Mouse (Mus musculus) MEL (cell line): Measurements from ENCODE around the gene Ccdc92b.

Source experiments
- CHD2 ChIP-seq: IDR thresholded peaks from 2 replicates; pipeline ENCODE4 v1.6.1; 2011; ENCODE audit warnings: low read length, improper control_type of control experiment
- CTCF ChIP-seq, 3 experiments: IDR thresholded peaks in 2 of 3; conservative IDR thresholded peaks in 1 of 3; 2 replicates each; pipeline ENCODE4 v1.5.1; 2011 to 2012; ENCODE audit warnings: low read length in 3 of 3, low read depth in 2 of 3, mild to moderate bottlenecking in 2 of 3, improper control_type of control experiment in 1 of 3, inconsistent platforms in 1 of 3, mixed read lengths in 1 of 3, moderate library complexity in 1 of 3; ENCODE audit not compliant: control insufficient read depth in 1 of 3, insufficient read depth in 1 of 3, poor library complexity in 1 of 3, severe bottlenecking in 1 of 3
- EP300 ChIP-seq, 2 experiments: IDR thresholded peaks; 2 replicates each; pipeline ENCODE4 v1.6.1; 2011; ENCODE audit warnings: improper control_type of control experiment in 2 of 2, low read length in 2 of 2, low read depth in 1 of 2, mild to moderate bottlenecking in 1 of 2
- ETS1 ChIP-seq: IDR thresholded peaks from 2 replicates; pipeline ENCODE4 v1.6.1; 2012; ENCODE audit warnings: low read depth, mild to moderate bottlenecking, inconsistent platforms, low read length, improper control_type of control experiment, moderate library complexity
- MAX ChIP-seq: IDR thresholded peaks from 2 replicates; pipeline ENCODE4 v1.6.1; 2011; ENCODE audit warnings: low read length, improper control_type of control experiment
- POLR2A ChIP-seq, 2 experiments: IDR thresholded peaks; 2 replicates each; pipeline ENCODE4 v1.6.1; 2011 to 2012; ENCODE audit warnings: low read length in 2 of 2, mild to moderate bottlenecking in 2 of 2, control low read depth in 1 of 2, improper control_type of control experiment in 1 of 2, low read depth in 1 of 2, moderate library complexity in 1 of 2; ENCODE audit not compliant: control insufficient read depth in 1 of 2, insufficient read depth in 1 of 2, poor library complexity in 1 of 2
- USF2 ChIP-seq, 2 experiments: IDR thresholded peaks; 2 replicates each; pipeline ENCODE4 v1.6.1; 2011 to 2012; ENCODE audit warnings: improper control_type of control experiment in 2 of 2, low read length in 2 of 2, borderline replicate concordance in 1 of 2, inconsistent platforms in 1 of 2, low read depth in 1 of 2, mild to moderate bottlenecking in 1 of 2; ENCODE audit not compliant: insufficient read depth in 1 of 2

GRCm38 (mm10) chr11:74586401-74586800, 33.0 kb upstream of the Ccdc92b start:
- TF ChIP-seq ETS1 (no peak), CHD2 (no peak), POLR2A (IDR thresholded peaks at IDR 0.05; ENCODE audit: control insufficient read depth in 1 of 2, insufficient read depth in 1 of 2, low read depth in 1 of 2, low read length in 2 of 2, poor library complexity in 1 of 2) (no peak), USF2 (IDR thresholded peaks at IDR 0.05; ENCODE audit: borderline replicate concordance in 1 of 2, insufficient read depth in 1 of 2, low read depth in 1 of 2, low read length in 2 of 2) (no peak), CTCF (IDR thresholded peaks at IDR 0.05 in 2 of 3, conservative IDR thresholded peaks at IDR 0.05 in 1 of 3; ENCODE audit: control insufficient read depth in 1 of 3, insufficient read depth in 1 of 3, low read depth in 2 of 3, low read length in 3 of 3, poor library complexity in 1 of 3, severe bottlenecking in 1 of 3) (no peak), EP300 (IDR thresholded peaks at IDR 0.05; ENCODE audit: low read depth in 1 of 2, low read length in 2 of 2) (no peak), MAX (no peak)
